8 mouse cellular contexts compared by ENCODE assay signal in genomic region chr17:8388463-8388862, GRCm38 (mm10). TPM values are rescaled to one million over a fixed set of nuclear protein-coding genes. Genes with fewer than 3 reads are reported as not detected.
DNase-seq lines count a peak whose midpoint lies in the region.
"Had no signal": no experiment of that assay in that cellular context is flagged by ENCODE, and none has a peak within 500 bp of the region (broad histone marks: within the 10 kb centered on the region; RNA-seq: fewer than 3 reads in every experiment).

No protein-coding gene starts in this region.

- peak; percentile 55 to 66 for DNase-seq in left cerebral cortex, adult 18-20 months (ENCODE audit: low spot score in 2 of 2)
- no peak for DNase-seq in left cerebral cortex, adult 11 months (ENCODE audit: low spot score)
- peak; percentile 76 for DNase-seq in brain, adult 2 months (ENCODE audit: low read depth, low spot score)
- peak; percentile 80 for DNase-seq in forelimb bud, embryonic 11.5 days (ENCODE audit: low read depth, low spot score)
- peak; percentile 78 to 80 for DNase-seq in kidney, postnatal 4 days
- DNase-seq in naive thymus-derived CD4-positive, alpha-beta T cell, adult 2 months (ENCODE audit: low read depth): peak; percentile 64
- DNase-seq in urinary bladder, adult 18-20 months (ENCODE audit: low spot score in 2 of 2): no peak

RNA-seq across cellular contexts. Expression of gene T2, which starts 32.7 kb away (rescaled TPM):
- total RNA-seq in left cerebral cortex, adult 18-20 months (2021): 1 to 10 TPM in 1 of 2 experiments, under 1 TPM in 1; 0.84 to 1.3 TPM

RNA-seq across cellular contexts. Expression of gene T, which starts 45.8 kb away (rescaled TPM):
- not detected for total RNA-seq in left cerebral cortex, adult 18-20 months (2021)
- total RNA-seq: left cerebral cortex, postnatal 36 days had no signal

RNA-seq across cellular contexts. Expression of gene Prr18, which starts 51.2 kb away (rescaled TPM):
- total RNA-seq in left cerebral cortex, adult 18-20 months (2021): 10 to 100 TPM; 14.0 to 17.9 TPM

Comparison
In these comparisons a context has a peak if more than half of its experiments do, and no peak if none do; other contexts are left out.
1. DNase-seq: peak in left cerebral cortex, adult 18-20 months (2 of 2), brain, adult 2 months (single experiment), forelimb bud, embryonic 11.5 days (single experiment), kidney, postnatal 4 days (2 of 2) and naive thymus-derived CD4-positive, alpha-beta T cell, adult 2 months (single experiment); none in left cerebral cortex, adult 11 months (single experiment) and urinary bladder, adult 18-20 months (0 of 2).